ENCODE assay signal across 9 mouse cellular contexts in the genomic region with DNA sequence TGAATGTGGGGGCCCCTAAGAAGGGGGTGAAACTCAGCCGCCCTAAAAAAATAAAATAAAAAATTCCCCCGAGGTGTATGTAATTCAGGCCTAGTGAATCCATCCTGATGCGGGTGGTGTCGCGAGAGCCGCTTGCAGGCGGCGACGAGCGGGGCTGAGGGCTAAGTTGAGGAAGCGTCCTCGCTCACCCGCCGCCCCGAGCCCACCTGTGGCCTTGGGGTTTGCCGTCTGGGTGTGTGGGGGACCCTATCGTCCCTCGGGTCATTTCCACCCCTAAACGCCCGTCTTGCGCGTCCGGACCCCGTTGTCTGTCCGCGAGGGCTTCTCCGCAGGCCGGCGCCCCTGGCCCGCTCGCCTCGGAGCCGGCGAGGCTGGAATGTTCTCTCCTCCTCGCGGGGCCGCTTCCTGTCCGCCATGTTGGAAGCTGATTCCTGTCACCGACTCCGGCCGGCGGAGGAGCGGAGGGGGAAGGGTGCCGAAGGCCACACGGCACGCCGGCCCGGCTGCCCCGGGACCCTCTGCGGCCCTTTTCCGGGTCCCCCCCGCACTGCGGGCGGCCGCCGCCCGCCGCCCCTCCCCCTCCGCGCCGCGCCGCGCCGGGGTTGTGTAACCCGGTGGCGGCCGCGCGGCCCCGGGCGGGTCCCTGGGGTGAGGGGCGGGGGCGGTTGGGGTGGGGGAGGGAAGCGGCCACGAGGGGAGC. TPM values are rescaled to one million over a fixed set of nuclear protein-coding genes. Genes with fewer than 3 reads are reported as not detected.
DNase-seq lines count a peak whose midpoint lies in the region; ATAC-seq and TF ChIP-seq lines count a peak whose summit lies in the region.
"Had no signal": no experiment of that assay in that cellular context is flagged by ENCODE, and none has a peak within 500 bp of the region (broad histone marks: within the 10 kb centered on the region; RNA-seq: fewer than 3 reads in every experiment).

No protein-coding gene starts in this region.

- peaks cover 0 to 9% of the 10 kb centered on the region in 2 experiments; a peak in 2 of 4 replicates for H3K4me1 ChIP-seq in ES-E14 (ENCODE audit: control insufficient read depth in 2 of 2, insufficient read depth in 2 of 2, low read length in 2 of 2, poor library complexity in 1 of 2)
- 0 out of 2 replicates have a peak, but pooled peaks cover 6% of the 10 kb centered on the region for H3K4me1 ChIP-seq in forebrain, postnatal 0 days (ENCODE audit: insufficient read depth)
- H3K4me1 ChIP-seq in lung, embryonic 16.5 days (replicated peaks; ENCODE audit: control insufficient read depth, insufficient read depth, low read length), result peaks cover 7% of the 10 kb centered on the region; the same call in 1 of the 2 replicates

- TF ChIP-seq CTCF in forebrain, postnatal 0 days (IDR thresholded peaks at IDR 0.05; ENCODE audit: low read depth), result no peak

- intact Hi-C loops in heart, postnatal 36 days (cut with DNase I), result loop anchor here (2.0 kb wide), 1 partner anchor 80 kb away; a partner anchor contains a TSS

- peak overlapping the region; percentile 60 for H3K4me2 ChIP-seq in forebrain, postnatal 0 days (ENCODE audit: low read depth)
- peak overlapping the region; percentile 80 for H3K4me2 ChIP-seq in lung, embryonic 16.5 days (ENCODE audit: low read depth, low read length)

- peak; percentile 48 for DNase-seq in ES-E14 (ENCODE audit: low read depth, low spot score)
- DNase-seq in cerebellum, adult 18-20 months, result peak; percentile 61 to 75
- DNase-seq in forebrain, postnatal 0 days, result peak; percentile 62
- DNase-seq in heart, postnatal 36 days, result peak; percentile 73 to 86
- peak; percentile 43 for DNase-seq in layer of hippocampus, adult 9-11 months
- peak; percentile 38 for DNase-seq in ovary, postnatal 10 days (ENCODE audit: low spot score)
- DNase-seq in thymus, postnatal 0 days (ENCODE audit: low spot score), result peak; percentile 67

- in situ Hi-C loops in ES-E14 (cut with MboI; ENCODE audit: low sequenced_read_pairs in 2 of 2, unreplicated experiment in 2 of 2), result no loop called here

- peak overlapping the region; percentile 95 for H3K27ac ChIP-seq in ES-E14 (ENCODE audit: insufficient read depth, low read depth, low read length, poor library complexity, severe bottlenecking)
- H3K27ac ChIP-seq in forebrain, postnatal 0 days (ENCODE audit: low read depth, low read length), result peak overlapping the region; percentile 97
- H3K27ac ChIP-seq in lung, embryonic 16.5 days (ENCODE audit: low read length), result peak overlapping the region; percentile 97

- WGBS in forebrain, postnatal 0 days, result 5% methylated on average over 47 of the region's 76 CpGs
- under 1% methylated on average over 44 of the region's 76 CpGs for WGBS in lung, embryonic 16.5 days

- H3K9me3 ChIP-seq in ES-E14 (ENCODE audit: control insufficient read depth, insufficient read depth, low read depth, low read length), result no peaks in the 10 kb centered on the region
- no peaks in the 10 kb centered on the region for H3K9me3 ChIP-seq in forebrain, postnatal 0 days (ENCODE audit: low read length)
- H3K9me3 ChIP-seq in lung, embryonic 16.5 days (ENCODE audit: control insufficient read depth, low read length), result no peaks in the 10 kb centered on the region

- peak overlapping the region; percentile 89 for H3K9ac ChIP-seq in ES-E14 (ENCODE audit: insufficient read depth, low read depth, low read length, poor library complexity, severe bottlenecking)
- H3K9ac ChIP-seq in forebrain, postnatal 0 days, result peak overlapping the region; percentile 88
- H3K9ac ChIP-seq in lung, embryonic 16.5 days (ENCODE audit: low read length), result peak overlapping the region; percentile 99

- peak overlapping the region; percentile 96 to 98 for H3K4me3 ChIP-seq in ES-E14 (ENCODE audit: insufficient read depth in 1 of 2, low read depth in 1 of 2, low read length in 2 of 2, poor library complexity in 1 of 2, severe bottlenecking in 1 of 2)
- peak overlapping the region; percentile 91 for H3K4me3 ChIP-seq in forebrain, postnatal 0 days (ENCODE audit: low read depth, low read length)
- peak overlapping the region; percentile 100 for H3K4me3 ChIP-seq in lung, embryonic 16.5 days (ENCODE audit: low read length)

- no peaks in the 10 kb centered on the region for H3K27me3 ChIP-seq in forebrain, postnatal 0 days (ENCODE audit: insufficient read depth, low read length)
- no peaks in the 10 kb centered on the region for H3K27me3 ChIP-seq in lung, embryonic 16.5 days (ENCODE audit: control insufficient read depth, insufficient read depth, low read depth, low read length)

- no peak for ATAC-seq in forebrain, postnatal 0 days
- ATAC-seq in lung, embryonic 16.5 days (ENCODE audit: low read depth), result peak; percentile 53

- peaks cover 10% of the 10 kb centered on the region for H3K36me3 ChIP-seq in ES-E14 (ENCODE audit: control insufficient read depth, insufficient read depth, low read length, poor library complexity, severe bottlenecking)
- peaks cover 9% of the 10 kb centered on the region; the same call in 1 of the 2 replicates for H3K36me3 ChIP-seq in forebrain, postnatal 0 days (ENCODE audit: insufficient read depth)
- H3K36me3 ChIP-seq in lung, embryonic 16.5 days (ENCODE audit: control insufficient read depth, insufficient read depth, low read length), result peaks cover 6% of the 10 kb centered on the region

TF ChIP-seq in ES-E14, 5 proteins besides CTCF, POLR2A, EP300 and RAD21:
- TF ChIP-seq HCFC1 (IDR thresholded peaks at IDR 0.05; ENCODE audit: borderline replicate concordance, insufficient read depth, low read length), result 0 out of 2 replicates have a peak, but pooled peaks have one; percentile 8
- peak; percentile 70; the same call in 1 of the 2 replicates for TF ChIP-seq CHD2 (IDR thresholded peaks at IDR 0.05; ENCODE audit: low read depth, low read length)
- no peak for TF ChIP-seq ZNF384 (IDR thresholded peaks at IDR 0.05; ENCODE audit: low read depth, low read length)

RNA-seq across cellular contexts. Expression of a gene that starts 1.0 kb away (rescaled TPM):
- total RNA-seq in ES-E14 (2012; rRNA removed), result 153 and 165 TPM in 2 replicates
- total RNA-seq in forebrain, postnatal 0 days (2014; rRNA removed), result 42.9 and 52.0 TPM in 2 replicates
- polyA plus RNA-seq in forebrain, postnatal 0 days (2015; fragmentation: Nextera tagmentation; extraction: Ambion mirVana), result 1.7 and 3.0 TPM in 2 replicates
- total RNA-seq in heart, postnatal 36 days (2021), result 10 to 100 TPM; 46.8 to 48.3 TPM
- 4.3 and 4.7 TPM in 2 replicates for polyA plus RNA-seq in lung, embryonic 16.5 days (2015; fragmentation: Nextera tagmentation; extraction: Ambion mirVana)
- 3.8 and 5.2 TPM in 2 replicates for polyA plus RNA-seq in thymus, postnatal 0 days (2015; fragmentation: Nextera tagmentation; extraction: Ambion mirVana)

RNA-seq across cellular contexts. Expression of a gene that starts 38.1 kb away (rescaled TPM):
- 0.32 TPM in 1 of 2 replicates, not detected in the other for total RNA-seq in ES-E14 (2012; rRNA removed)
- 0.23 and 0.95 TPM in 2 replicates for total RNA-seq in forebrain, postnatal 0 days (2014; rRNA removed)
- 0.41 and 0.88 TPM in 2 replicates for polyA plus RNA-seq in forebrain, postnatal 0 days (2015; fragmentation: Nextera tagmentation; extraction: Ambion mirVana)
- total RNA-seq in heart, postnatal 36 days (2021), result not detected
- polyA plus RNA-seq in lung, embryonic 16.5 days (2015; fragmentation: Nextera tagmentation; extraction: Ambion mirVana), result not detected in 2 replicates
- polyA plus RNA-seq in thymus, postnatal 0 days (2015; fragmentation: Nextera tagmentation; extraction: Ambion mirVana), result 0.79 TPM in 1 of 2 replicates, not detected in the other
- polyA plus RNA-seq: large intestine, adult 2 months had no signal
